Mouse (Mus musculus) cerebellum, adult (tissue): ENCODE measurements around the gene Rad51b.

Experiments used
- ATAC-seq: cut with Nextera tagmentation; 2 replicates; pipeline ENCODE4 v1.9.2; 2017; ENCODE audit warnings: mild to moderate bottlenecking, moderate library complexity, mixed read lengths; ENCODE audit not compliant: insufficient number of reproducible peaks, low FRiP score, low TSS enrichment

The Rad51b gene

DNA sequence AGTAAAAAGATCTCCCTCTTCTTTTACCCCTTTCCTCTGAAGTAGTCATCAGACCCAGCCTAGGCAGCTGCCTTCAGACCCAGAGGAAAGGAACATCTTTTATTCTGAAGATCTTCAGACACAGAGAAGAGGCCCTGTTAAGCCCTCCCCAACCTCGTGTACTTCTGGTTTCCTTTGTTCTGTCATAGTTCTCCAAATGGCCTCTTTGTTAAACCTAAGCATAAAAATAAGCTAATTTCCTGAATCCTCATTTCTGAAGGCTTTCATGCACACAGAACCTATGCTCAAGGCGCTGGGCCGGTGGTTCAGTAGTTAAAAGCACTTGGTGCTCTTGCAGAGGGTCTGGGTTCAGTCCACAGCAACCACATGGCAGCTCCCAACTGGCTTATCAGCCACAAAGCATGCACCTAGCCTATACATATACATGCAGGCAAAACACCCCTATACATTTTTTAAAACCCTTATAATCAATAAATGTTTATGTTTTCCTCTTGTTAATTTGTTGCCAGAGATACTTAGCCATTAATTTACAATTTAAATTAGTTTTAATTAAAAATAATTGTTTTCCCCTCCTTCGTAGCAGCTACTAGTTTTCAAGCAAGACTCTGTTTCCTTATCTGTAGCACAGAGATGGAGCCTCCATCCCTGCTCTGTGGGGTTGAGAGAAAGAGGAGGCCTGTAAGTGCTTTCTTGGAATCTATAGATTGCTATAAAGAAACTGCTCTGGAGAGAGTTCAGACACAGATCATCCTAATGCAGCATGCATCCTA, 330.5 kb downstream of the Rad51b start:
- no peak for ATAC-seq

- no peak for ATAC-seq
Measured at GRCm38 (mm10) chr12:79628121-79628774, 331.2 kb downstream of the Rad51b start.

DNA sequence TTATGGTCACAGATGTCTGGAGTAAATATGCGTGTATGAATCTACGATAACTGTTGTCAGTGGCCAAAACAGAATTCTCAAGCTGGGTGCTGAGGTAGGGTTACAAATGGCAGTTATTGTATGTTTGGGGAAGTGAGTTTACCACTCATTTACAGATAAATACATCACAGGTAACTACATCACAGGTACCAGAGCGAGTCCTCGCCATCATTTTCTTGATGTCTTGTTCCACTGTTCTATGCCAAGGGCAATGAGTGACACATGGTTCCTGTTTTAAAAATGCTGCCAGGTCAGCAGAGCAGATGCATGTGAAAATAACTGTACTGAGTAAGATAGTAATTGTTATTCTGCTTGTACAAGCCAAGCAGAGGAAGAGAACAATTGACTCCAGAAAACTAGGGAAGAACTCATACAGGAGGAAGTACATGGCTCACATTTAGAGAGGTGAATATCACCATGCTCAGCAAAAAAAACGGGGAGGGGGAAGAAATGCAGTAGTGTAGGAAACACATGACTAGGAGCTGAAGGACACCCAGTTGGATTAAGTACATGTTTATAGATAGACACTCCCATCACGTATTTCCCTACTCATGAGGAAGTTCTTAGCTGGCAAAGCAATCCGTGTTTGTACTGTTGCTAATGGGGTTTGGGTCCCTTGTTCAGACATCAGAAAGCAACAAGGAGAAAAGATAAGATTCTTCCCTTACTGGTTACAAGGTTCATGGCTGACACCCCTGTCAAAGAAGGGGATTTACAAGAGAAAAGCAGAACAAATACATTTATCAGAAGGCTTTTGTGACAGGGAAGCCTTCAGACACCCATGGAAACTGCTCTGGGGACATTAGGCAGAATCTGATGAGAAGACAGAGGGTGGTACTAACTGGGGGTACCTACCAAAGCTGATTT, 333.1 kb downstream of the Rad51b start:
- ATAC-seq = no peak

- no peak for ATAC-seq
Measured at GRCm38 (mm10) chr12:79633458-79634106, 336.5 kb downstream of the Rad51b start.

DNA sequence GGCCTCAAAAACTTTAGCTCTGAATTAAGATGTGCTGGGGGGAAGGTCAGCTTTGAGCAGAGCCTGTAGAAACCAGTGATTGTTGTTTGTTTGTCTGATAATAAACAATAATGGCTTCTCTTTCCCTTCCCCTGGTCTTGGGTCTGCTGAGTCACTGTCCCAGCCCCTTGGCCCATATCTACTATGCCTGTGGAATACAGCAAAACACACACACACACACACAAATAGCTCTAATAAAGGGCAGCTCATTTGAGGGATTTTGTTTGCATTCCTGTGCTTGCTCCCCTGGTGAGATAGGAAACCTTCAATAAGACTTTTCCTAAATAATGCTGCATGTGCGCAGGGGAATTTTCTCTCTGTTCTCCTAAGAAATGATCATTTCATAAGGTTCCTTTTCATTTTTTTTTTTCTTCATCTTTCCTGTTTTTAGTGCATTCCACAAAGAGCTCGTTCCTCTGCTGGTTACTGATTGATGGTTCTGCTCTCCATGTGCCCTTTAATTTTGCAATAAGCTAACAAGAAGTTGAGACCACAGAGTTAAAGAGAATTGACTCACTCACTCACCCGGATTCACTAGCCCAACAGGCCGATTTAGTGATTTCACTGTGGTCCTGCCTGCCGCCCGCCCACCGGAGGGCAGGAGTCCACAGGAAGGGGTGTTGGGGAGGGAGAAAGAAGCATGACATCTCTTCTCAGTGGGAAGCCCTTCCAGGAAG, 344.6 kb downstream of the Rad51b start:
- no peak for ATAC-seq

GRCm38 (mm10) chr12:79642715-79643114, 345.6 kb downstream of the Rad51b start:
- ATAC-seq = no peak

DNA sequence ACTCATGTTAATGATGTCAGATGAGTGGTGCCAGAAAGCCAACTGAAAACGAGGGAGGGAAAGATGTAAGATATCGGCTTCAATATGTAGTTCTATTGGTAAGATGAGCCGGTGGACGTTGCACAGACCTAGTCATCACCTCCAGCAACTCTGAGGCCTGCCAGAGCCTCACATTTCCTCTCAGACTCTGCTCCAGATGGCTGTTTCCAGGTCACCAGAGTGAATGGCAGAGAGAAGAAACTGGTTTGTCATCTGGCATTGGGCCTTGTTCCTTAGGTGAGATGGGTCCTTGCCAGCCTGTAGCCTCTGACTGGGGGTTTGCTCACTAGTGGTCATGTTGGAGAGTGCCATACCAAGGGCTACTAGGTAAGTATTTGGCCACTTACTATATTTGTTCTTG, 348.6 kb downstream of the Rad51b start:
- ATAC-seq = 0 out of 2 replicates have a peak, but pooled peaks have one; percentile 49

DNA sequence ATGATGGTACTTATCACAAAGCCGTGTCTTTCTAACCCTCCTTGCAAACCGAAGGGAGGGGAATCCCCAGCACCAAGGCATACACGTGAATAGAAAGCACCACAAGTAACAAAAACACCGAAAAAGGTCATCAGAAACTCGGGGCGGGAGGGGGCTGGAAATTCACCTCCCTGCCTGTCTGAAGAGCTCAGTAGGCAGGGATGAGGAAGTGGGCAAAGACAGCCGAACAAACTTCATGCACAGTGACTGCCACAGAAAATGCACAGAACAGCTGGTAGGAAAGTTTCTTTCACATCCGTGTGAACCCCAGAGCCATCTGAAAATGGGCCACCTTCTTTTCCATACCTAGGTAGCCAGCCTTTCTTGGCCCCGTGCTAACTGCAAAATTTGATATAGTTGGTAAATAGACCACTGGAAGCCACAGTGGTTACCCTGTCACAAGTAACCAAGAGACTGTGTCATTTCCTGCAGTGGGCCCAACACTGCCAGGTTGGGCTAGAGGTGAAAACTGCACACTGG, 349.6 kb downstream of the Rad51b start:
- ATAC-seq = no peak

DNA sequence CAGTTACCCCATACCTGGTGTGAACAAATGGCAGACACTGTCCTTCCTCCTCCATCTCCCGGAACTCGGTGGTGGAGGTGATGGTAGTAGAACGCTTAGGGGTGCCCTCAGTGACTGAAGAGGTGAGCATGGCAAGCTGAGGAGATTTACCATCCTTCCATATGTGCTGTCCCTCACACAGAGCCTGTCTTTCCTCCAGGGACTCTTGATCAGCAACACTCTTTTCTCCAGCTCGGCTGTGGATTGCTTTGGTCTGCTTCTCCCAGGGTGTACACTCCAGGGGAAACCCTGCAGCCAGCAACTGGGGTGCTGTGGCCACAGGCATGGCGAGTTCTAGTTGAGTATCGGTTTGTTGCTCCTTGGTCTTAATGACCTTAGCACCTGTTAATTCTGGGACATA, 350.3 kb downstream of the Rad51b start:
- no peak for ATAC-seq

DNA sequence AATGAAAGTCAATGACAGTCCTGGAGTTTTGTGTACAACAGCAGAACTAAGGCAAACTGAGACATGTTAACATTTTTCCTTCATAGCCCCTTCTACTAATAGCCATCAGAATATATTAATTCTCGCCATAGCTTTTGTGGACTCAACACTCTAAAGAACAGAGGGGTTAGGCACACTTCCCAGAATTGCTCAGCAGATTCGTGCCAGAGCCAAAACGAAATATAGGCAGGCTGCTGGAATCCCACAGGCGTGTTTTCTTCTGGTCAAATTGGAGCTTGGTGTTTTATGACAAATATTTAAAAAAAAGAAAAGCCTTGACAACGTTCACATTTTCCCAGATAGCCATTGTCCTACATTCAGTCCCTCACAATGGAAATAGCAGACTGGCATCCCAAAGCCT, 350.9 kb downstream of the Rad51b start:
- no peak for ATAC-seq

GRCm38 (mm10) chr12:79648812-79649700, 352.0 kb downstream of the Rad51b start:
- ATAC-seq = no peak

DNA sequence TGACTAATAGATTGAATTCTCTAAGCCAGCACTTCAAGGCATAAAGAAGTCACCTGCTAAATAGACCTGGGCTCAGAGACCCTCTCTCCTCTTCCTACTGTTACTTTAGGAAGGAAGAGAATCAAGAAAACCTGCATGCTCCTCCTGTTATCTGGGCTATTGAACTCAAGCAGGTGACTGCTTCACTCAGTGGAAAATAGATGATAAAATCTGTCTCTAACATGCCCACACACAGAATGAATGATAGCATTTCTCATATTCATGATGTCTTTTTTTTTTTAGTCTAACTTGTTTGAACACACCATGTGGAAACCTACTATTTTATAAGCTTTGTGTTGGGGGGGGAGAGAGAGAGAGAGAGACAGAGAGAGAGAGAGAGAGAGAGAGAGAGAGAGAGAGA, 352.7 kb downstream of the Rad51b start:
- ATAC-seq = no peak

GRCm38 (mm10) chr12:79655138-79655537, 358.1 kb downstream of the Rad51b start:
- no peak for ATAC-seq

DNA sequence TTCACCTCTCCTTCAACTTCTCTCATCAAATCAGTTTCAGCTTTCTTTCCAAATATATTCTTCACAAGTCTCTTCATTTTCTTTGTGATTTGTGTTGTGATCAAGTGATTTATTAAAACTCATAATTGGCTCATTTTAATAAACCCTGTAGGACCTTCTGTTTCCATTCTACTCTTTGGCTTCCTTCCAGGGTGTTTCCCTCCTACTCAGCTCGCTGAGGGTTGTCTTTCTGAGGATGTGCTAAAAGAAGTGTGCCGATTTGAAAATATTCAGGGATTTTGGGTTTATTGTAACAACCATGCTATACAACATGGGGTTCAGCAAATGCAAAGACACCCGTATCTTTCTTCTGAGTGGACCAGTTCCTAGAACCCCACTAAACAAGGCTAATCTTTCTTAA, 361.8 kb downstream of the Rad51b start:
- ATAC-seq = no peak

DNA sequence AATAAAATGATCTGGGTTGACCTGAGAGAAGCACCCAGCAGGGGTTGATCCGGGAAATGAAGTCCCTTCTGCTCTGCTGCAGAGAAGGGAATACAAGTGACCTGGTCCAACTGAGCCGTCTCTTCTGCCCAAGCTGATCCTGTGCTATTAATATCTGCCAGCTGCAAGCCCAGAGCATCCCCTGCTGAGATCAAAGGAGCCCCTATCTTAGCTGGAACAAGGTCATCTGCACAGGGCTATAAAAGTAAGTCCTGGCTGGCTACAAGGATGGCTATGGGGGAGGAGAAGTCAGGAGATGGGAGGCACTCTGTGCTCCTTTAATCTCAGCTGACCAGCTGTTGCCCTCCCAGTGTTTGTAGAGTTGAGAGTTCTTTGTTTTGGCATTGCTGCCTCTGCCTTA, 364.2 kb downstream of the Rad51b start:
- no peak for ATAC-seq

DNA sequence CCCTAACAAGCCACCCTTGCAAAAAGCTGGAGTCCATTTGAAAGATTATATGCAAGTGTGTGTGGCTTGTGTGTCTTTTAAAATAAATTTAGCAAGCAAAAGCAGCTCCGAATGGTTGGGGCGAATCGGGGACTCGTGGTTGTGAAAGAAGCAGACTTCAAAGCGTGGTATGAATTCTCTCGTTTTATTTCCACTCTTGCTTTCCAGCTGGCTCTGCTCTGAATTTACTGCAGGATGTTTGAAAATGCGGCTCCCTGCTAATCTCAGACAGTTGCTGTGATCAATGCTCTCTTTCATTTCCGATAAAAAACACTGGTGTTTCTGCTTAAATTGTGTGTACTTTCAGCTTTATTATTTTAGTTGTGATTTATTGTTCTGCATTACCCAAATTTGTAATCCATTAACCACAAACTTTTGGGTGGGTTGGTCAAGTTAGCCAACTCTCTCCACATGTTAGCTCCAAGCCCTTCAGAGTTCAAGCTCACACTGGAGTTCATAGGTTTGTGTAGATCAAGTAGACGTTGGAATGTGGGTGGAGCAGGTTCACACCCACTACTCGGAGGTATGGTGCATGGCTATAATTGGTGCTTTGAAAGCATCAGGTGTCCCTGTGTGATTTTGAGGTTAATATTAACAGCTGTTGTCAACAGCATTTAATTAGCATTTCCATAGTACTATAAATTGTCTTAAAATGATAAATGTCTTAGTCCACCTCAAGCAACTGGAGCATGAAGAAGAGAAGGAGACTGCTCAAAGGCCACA, 366.2 kb downstream of the Rad51b start:
- no peak for ATAC-seq

DNA sequence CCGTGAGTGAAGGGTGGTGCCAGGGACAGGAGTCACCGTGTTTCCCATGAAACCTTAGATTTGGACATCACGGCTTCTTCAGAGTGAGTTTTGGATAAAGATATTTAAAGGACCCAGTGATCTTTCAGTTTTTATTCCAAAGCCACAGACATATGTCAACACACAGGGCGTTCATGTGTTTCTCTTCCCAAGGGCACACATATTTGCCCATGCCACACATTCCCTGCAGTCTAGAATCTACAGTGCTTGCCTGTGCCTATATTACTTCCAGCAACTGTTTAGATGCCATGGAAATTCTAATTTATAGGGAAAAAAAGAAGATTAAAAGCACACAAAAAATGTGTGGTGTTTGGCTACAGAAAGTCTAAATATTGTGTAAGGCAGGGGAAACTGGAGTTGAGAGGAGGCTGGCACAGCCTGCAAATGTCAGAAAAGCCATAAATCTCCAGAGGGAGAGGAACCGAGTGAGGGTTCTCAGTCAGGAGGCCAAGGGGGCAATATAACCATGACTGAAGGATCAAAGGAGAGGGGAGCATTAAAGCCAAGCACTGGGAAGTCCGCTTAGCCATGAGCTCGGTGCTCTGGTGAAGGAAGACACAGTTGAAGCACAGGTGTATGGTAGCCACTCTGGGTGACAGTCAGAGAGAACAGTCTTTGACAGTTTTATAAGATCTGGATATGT, 367.0 kb downstream of the Rad51b start:
- no peak for ATAC-seq
